Mouse (Mus musculus) frontal cortex, postnatal 36 days (tissue): Measurements from ENCODE around the gene Slc7a6.

Experiments
- DNase-seq, 2 experiments: peaks; one replicate each; pipeline ENCODE4 v3.0.0; 2022; ENCODE audit warnings: low spot score in 2 of 2

Gene Slc7a6

GRCm38 (mm10) chr8:106185628-106186270 lies 17.1 kb downstream of the Slc7a6 start:
- DNase-seq = no peak

GRCm38 (mm10) chr8:106186394-106186793 lies 17.7 kb downstream of the Slc7a6 start:
- no peak for DNase-seq

GRCm38 (mm10) chr8:106189162-106189561 lies 20.5 kb downstream of the Slc7a6 start:
- DNase-seq = no peak

GRCm38 (mm10) chr8:106191639-106192038 lies 23.0 kb downstream of the Slc7a6 start:
- no peak for DNase-seq

GRCm38 (mm10) chr8:106193162-106193561 lies 24.5 kb downstream of the Slc7a6 start:
- DNase-seq = no peak

- DNase-seq = no peak
Measured at GRCm38 (mm10) chr8:106194062-106194461, 25.4 kb downstream of the Slc7a6 start.

- peak in 1 of 2 experiments; percentile 50 for DNase-seq
Measured at GRCm38 (mm10) chr8:106198741-106199140, 30.1 kb downstream of the Slc7a6 start.

GRCm38 (mm10) chr8:106199596-106199995 lies 30.9 kb downstream of the Slc7a6 start:
- DNase-seq = peak in 1 of 2 experiments; percentile 28

- DNase-seq = no peak
Measured at GRCm38 (mm10) chr8:106210035-106210731, 41.5 kb downstream of the Slc7a6 start.

- peak; percentile 98 for DNase-seq
Measured at GRCm38 (mm10) chr8:106210821-106211345, 42.2 kb downstream of the Slc7a6 start, which contains the start of the genes Slc7a6os and Prmt7. Gene Slc7a6os (minus strand): TSS chr8:106210935. Gene Prmt7 (plus strand): TSS chr8:106210936.

GRCm38 (mm10) chr8:106211421-106211820 lies 42.8 kb downstream of the Slc7a6 start:
- no peak for DNase-seq

GRCm38 (mm10) chr8:106213959-106214358 lies 45.3 kb downstream of the Slc7a6 start:
- DNase-seq = no peak

GRCm38 (mm10) chr8:106219620-106220019 lies 51.0 kb downstream of the Slc7a6 start:
- DNase-seq = no peak

- peak; percentile 51 to 57 for DNase-seq
Measured at GRCm38 (mm10) chr8:106226589-106226988, 57.9 kb downstream of the Slc7a6 start.

- no peak for DNase-seq
Measured at GRCm38 (mm10) chr8:106231536-106231935, 62.9 kb downstream of the Slc7a6 start.

GRCm38 (mm10) chr8:106232751-106233150 lies 64.1 kb downstream of the Slc7a6 start:
- DNase-seq = no peak

GRCm38 (mm10) chr8:106234567-106235261 lies 66.1 kb downstream of the Slc7a6 start:
- no peak for DNase-seq

- no peak for DNase-seq
Measured at GRCm38 (mm10) chr8:106237106-106237505, 68.4 kb downstream of the Slc7a6 start.
